Mouse (Mus musculus) naive thymus-derived CD4-positive, alpha-beta T cell, adult 2 months (primary cell): ENCODE measurements around the gene Myo10.

Experiments used
- DNase-seq: peaks from one replicate; pipeline ENCODE4 v3.0.0-alpha.2; 2011; ENCODE audit warnings: low read depth

Myo10 gene

DNA sequence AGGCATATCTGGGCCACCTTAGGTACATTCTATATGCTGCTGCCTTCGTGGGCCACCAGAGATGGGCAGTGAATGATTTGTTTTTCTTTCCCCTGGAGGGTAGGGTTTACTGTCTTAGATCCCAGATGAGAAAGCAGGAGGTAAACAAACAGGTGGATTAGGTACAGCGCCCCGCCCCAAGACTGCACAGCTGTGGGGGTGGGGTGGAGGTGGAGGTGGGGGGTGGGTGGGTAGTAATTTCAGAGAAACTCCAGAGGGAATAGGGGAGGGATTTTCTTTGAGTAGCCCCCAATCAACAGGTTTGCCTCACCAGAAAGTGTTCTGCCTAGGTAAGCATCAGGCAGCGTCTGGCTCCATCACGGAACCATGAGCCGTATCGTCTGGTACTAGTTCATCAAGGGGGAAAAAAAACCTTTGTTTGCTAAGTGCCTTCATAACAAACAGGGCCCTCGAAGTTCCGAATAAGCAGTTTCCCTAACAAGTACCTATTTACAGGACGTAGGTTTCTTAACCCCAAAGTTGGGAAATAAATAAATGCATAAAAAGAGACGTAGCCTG lies 221.8 kb downstream of the Myo10 start:
- DNase-seq, result peak; percentile 44

DNA sequence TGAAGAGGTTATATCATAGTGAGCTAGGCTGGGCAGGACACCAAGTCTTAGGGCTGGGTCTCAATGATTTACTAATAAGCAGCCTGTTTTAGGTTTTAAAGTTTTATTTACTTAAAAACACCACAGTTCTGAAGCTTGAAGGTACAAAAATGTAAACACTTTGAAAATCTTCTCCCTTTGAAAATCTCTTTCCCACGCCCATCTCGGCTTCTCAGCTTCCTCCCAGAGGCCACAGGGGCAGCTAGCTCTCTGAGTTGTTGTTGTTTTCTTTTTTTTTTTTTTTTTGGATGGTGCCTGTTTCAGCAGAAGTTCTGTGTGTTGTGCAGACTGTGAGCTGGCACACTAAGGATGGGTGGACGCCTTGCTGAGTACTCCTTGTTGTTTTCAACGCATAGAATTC lies 222.4 kb downstream of the Myo10 start:
- DNase-seq, result peak; percentile 65

DNA sequence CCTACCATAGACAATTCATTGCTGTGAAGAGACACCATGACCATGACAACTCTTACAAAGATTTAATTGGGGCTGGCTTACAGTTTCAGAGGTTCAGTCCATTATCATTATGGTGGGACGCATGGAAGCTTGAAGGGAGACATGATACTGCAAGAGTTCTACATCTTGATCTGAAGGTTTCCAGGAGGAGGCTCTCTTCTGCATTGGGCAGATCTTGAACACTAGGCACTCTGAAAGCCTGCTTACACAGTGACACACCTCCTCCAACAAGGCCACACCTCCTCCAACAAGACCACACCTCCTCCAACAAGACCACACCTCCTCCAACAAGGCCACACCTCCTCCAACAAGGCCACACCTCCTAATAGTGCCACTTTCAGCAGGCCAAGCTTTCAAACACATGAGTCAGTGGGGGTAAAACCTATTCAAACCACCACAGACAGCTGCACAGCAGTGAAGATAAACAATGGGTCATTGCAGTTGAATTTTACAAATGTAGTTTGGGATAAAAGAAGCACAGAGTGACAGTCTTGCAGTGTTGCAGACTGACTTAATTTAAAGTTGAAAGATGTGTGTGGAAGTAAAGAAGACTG lies 225.3 kb downstream of the Myo10 start:
- DNase-seq, result no peak

DNA sequence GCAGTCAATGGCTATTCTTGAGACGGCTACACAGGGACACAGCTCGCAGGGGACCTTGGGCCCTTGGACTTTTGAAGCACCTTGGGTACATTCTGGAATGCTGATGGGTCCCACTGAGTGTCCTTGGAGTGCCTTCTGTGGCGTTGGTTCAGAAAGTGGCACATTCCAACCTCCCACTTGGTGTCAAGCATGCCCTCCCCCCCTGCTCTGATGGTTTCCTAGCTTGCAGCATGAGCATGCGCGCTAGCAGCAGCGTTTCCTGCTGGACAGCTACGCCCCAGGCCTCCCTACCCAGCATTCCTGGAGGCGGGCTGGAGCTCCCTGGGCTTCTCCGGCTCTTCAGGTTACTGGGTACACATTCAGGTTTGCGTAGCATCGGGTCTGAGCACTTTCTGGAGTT lies 228.2 kb downstream of the Myo10 start:
- DNase-seq, result no peak

DNA sequence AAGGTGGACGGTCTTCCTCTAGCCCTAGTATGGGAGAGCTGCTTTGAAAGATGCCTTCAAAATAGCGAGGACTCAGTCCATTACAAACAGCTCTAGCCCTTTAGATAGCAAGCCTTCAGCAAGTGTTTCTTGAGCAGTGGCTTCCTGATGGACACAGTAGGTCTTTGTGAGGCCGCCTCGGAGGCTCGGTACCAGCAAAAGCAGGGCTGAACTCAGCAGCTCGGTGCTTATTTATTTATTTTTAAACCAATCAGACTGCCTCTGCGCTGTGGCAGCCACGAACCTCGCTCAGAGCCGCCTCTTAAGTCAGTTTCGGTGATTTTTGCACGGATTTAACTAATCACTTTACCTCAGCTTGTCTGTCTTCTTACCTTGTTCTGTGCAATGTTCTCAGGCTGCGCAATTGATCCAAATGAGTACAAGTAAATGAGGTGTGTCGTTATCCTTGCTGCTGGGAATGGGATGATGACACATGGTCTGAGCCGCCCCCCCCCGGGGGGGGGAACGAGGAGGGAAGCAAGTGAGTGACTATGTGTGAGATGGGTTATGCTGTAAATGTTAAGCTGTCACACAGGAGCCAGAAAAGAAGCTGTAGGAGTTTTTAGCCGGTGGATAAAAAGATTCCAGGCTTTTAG lies 232.1 kb downstream of the Myo10 start:
- no peak for DNase-seq

DNA sequence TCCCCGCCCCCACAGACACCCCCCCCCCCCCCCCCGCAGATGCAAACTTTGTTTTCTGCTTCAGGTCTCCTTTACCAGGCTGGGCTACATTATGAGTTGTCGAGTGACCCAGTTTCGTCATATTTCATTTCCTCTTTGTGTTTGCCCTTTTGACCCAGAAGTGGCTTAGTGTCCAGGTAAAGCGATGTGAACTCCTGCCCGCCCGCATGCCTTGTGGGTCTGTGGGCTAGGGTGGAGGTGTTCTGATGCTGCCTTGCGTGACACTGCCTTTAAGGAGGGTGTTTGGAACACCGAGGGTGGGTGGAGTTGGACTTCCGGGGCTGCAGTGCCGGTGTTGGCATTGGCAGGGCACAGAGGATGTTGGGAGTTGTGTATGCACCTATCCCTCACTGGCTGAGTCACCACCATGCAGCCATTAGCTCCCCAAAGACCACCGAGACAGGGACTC lies 236.3 kb downstream of the Myo10 start:
- DNase-seq, result peak; percentile 22

DNA sequence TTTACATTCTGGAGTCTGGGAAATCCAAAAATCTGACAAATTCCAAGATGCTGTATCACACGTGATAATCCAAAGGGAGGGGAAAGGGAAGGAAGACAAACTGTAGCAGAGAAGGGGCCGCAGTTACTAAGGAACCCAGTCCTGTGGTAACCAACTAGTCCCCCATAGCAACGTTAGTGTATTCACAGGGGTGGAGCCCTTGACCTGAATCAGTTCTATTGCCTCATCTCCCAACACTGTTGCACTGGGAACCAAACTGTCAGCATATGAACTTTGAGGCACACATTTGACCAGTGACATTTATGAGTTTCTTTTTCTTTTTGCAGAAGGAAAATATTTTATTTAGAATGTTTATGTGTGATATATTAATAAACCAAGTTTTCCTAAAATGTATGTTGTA lies 237.1 kb downstream of the Myo10 start:
- no peak for DNase-seq

DNA sequence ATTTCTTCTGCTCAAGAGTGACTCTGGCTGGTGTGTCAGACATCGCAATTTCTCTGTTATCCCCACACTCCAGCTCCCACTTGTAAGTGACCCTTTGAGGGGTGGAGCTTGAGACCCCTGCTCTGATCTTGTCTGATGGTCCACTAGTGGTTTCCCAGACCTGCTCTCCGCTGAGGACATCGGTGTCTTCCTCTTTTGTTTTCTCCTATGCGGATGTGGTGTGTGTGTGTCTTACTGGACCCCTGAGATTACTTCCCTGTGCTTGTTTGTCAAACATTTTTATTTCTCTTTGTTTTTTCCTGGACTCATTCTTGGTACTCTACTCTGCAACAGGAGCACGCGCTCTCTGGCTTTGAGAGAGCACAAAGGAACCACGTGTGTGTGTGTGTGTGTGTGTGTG lies 239.6 kb downstream of the Myo10 start:
- no peak for DNase-seq
